Mouse (Mus musculus) olfactory bulb, adult 2 months (tissue): ENCODE measurements around the gene Ncbp2.

Experiments
- CTCF ChIP-seq: fragments of 200-500 bp; IDR thresholded peaks from 2 replicates; pipeline ENCODE4 v1.5.1; 2012; ENCODE audit warnings: low read depth, mild to moderate bottlenecking, low read length, moderate library complexity; ENCODE audit not compliant: insufficient read depth
- POLR2A ChIP-seq: fragments of 200-500 bp; IDR thresholded peaks from 2 replicates; pipeline ENCODE4 v1.6.1; 2012; ENCODE audit warnings: mild to moderate bottlenecking, low read depth, low read length, moderate library complexity; ENCODE audit not compliant: insufficient read depth

- TF ChIP-seq POLR2A (no peak), CTCF (no peak)
Measured at GRCm38 (mm10) chr16:31979501-31979900, 31.2 kb downstream of the Ncbp2 start.
